Mouse (Mus musculus) ovary, postnatal 36 days (tissue): ENCODE results near the gene Msi1.

Source experiments
- DNase-seq: peaks from one replicate; pipeline ENCODE4 v3.0.0; 2022; ENCODE audit warnings: low spot score, mixed read lengths

Gene Msi1

DNA sequence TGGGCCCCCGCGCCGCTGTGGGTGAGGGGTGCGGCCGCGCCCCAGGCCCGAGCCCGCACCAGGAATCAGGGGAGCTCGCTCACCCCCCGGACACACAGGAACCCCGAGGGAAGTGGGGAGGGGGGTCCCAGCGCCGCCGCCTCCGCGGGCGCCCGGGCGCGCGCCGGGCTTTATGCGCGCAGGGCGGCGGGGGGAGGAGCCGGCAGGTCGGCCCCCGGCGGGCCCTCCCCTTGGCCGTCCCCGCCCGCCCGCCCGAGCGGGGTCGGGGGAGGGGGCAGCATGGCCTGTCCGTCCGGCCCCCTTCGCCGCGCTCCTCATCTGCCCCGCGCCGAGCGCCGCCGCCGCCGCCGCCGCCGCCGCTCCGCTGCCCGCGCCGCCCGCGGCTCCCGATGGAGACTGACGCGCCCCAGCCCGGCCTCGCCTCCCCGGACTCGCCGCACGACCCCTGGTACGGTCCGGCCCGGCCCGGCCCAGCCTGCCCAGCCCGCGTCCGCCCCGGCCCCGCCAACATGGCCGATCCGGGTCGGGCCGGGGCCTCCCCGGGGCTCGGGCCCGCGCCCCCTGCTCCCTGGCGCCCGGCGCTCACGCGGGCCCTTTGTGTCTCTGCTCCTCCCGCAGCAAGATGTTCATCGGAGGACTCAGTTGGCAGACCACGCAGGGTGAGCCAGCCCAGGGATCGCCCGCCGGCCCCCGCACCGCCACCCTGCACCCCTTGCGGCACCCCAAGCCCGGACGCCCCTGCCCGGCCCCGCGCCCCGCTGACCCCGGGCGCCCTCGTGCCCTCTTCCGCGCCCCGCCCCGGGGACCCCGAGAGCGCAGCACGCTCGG, at the start of gene Msi1:
TSS of gene Msi1 (plus strand) at position 241 of the 828 bp plus-strand sequence.
- peak; percentile 66 for DNase-seq

DNA sequence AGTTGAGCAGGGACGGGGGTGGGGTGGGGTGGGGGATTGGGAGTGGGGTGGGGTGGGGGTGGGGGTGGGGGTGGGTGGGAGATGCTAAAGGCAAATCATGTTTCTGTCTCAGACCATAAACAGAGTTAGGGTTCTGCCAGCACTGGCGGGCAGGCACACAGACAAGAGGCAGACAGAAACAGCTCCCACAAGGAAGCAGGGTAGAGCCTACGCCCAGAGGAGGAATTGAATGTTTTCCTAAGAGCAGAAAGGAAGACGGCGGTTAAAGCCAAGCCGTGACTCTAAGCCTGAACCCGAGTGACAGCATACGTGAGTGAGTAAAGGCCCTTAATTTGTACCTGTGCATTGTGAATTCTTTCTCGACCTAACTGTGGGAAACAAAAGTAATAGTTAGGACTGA, 37.5 kb upstream of the Msi1 start:
- no peak for DNase-seq

DNA sequence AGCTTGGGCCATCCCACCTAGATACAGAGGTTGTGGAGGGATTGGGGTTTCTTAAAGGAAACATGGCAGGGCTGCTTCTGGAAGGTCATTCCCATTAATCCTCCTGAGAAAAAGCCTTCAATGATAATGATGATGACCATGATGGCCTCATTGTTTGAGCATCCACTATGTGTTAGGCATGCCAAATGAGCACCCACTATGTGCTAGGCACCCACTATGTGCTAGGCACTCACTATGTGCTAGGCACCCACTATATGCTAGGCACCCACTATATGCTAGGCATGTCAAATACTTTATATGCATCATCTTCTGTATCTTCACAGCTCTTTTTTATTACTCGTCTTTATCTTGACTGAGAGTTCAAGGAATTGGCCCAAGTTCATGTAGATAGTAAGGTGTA, 36.4 kb upstream of the Msi1 start:
- no peak for DNase-seq

DNA sequence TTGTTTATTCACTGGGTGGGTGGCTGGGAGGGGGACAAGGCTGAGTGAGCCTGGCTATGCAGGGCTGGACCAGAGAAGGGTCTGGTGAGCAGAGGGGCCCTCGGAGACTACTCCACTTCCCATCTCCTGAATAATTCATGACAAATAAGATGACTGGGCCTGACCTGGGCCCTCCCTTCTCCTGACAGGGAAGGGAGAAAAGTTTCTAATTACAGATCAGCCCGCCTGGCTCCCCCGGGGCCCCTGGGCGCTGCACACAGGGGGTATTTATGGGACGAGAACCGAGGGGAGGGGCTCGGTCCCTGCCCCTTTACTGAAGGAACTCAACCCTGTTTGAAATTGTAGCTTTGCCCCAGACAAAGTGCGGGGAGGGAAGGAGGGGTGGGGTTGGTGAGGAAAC, 35.2 kb upstream of the Msi1 start:
- no peak for DNase-seq

DNA sequence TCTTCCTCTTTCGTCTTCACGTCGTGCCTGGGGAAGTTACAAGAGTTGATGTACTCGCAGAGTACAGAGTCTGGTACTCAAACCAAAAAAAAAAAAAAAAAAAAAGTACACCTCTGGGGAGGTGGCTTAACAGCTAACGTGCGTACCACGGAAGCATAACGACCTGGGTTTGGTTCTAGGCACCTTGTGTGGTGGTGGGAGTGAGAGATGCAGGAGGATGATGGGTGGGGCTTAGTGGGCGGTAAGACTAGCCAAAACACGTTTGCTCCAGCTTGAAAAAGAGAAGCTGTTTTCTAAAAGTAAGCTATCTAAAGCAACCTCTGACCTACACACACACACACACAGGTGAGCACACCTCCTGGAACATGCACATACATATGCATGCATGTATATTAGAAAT, 34.6 kb upstream of the Msi1 start:
- DNase-seq: no peak

DNA sequence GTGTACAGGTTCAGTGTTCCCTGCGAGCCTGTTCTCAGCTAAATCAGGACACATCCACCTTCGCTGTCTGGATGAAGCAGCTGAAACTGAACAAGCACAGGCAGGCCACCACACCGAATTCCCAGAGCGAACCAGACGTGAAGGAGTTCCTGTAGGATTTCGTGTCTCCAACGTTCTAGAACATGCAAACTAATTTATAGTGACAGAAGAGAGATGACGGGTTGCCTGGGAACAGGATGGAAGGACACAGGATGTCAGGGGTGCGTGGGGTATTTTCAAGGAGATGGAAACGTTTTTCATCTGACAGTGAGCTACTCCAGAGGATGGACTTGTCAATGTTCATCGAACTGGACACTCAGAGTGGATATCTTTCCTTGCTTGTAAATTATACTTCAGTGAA, 32.7 kb upstream of the Msi1 start:
- no peak for DNase-seq

DNA sequence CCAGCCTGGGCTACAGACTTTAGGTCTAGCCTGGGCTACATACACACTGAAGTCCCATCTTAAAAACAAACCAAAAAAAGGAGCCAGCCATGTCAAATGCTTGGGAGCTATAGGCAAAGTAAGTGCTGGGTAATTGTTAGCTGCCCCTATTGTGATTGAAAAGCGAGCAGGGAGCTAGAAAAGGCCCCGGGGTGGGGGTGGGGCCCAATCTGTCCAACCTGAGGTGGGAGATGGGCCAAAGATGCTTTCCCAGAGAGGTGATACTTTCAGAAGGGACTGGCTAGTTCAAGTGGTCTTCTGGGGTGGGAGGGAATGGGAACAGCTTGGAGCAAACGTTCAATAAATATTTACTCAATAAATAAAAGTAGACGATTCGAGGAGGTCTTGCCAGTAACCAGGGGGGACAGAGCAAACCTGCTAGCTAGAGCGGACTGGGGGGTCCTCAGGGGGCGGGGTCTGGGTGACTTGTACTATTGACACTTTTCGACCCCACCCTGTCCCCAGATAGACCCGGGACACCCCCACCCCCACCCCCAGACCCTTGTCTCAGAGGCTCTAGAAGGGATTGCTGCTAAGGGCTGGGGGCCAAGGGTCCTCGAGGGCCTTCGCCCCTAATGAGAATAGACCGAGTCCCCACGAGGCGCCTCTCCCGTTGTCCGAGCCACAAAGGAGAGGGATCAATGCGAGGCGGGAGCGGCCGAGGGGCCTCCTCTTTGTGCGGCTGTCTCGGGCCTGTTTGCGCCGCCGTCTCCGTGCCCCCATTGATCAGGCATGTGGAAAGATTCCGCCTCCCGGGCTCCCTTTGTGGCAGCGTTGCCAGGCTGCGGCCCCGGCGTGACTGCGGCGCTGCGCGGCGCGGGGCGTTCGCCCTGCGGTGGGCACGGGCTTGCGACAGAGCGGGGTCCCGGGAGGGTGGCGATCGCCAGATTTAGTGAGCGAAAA, 31.3 kb upstream of the Msi1 start:
- DNase-seq: peak; percentile 43

DNA sequence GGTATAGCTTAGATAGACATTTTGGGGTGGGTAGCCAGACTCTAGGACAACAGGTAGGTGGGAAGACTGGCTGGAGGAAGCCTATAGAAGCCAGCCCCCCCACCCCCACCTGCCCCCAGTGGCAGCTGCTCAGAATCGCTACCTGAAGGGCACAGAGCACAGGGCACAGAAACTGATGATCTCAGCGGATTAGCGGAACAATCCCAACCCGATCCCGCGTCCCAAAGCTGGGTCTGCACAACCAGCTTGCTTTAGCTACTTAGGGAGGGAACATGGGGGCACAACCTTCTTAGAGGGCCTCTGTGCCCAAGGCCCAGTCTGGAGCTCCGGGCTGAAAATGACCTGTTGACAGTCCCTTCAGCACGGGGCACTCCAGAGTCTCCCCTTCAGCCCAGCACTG, 27.3 kb upstream of the Msi1 start:
- DNase-seq: no peak

DNA sequence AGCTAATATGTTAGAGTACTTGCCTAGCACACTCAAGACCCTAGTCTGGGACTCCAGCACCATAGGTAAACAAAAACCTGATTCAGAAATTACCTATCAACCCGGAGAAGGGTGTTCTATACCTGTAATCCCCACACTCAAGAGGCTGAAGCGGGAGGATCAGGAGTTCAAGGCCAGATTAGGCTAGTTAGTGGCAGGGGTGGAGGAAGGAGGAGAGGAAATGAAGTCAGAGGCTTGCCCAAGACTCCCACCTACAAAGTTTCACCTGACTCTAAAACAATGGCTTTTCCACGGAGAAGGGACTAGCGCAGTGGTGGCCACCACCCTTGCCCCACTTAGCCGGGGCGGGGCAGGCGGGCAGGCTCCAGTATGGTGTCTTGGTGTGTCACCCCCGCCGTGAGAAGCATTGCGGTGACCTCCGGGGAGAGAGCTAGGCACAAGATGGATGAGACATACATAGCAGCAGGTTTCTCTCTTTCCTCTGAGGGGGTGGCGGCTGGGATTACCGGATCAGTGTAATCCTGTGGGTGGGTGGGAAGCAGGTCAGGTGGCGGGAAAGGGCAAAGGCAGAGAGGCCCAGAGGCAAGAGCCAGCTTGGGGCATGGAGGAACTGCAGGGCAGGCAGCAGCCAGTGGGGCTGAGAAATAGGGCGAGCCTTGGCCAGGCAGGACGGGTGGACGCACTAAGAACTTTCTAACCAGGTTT, 25.8 kb upstream of the Msi1 start:
- no peak for DNase-seq

DNA sequence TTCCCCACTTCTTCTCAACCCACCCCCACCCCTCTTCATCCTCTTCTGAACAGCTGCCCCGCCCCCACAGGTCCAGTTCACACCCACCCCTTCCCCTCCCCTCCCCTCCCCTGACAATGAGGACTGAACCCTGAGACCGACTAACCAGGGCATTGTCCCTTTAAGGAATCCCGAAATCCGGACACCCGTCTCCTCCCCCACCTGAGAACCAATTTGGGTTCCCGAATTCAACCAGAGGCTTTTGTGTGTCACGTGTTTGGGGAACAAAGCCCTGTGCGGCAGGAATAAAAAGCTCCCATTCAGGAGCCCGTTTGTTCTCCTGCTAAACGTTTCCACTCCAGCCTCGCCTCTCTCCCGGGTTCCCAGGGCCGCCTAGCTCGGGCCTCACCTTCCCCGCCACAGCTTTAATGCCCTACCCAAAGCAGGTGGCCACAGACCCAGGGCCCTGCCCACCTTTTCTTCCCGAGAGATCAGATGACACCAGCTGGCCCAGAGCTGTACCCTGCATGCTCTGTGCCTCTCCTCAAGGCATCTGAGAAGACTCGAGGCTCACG, 25.1 kb upstream of the Msi1 start:
- no peak for DNase-seq

DNA sequence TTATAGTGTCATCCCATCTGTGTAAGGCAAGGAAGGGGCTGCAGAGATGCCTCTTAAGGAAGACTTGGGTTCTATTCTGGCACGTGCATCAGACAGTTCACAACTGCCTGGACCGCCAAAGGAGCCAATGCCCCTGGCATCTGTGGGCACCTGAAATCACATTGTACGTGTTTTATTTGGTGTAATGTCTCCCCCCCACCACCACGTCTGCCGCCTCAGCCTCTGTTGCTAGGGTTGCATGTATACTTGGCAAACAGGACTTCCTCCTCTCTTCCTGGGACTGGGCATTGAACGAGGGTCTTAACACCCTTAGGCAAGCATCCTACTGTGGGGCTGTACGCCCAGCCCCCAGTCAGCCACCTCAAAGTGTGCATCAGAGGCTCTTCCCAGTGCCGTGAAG, 24.2 kb upstream of the Msi1 start:
- DNase-seq: no peak

DNA sequence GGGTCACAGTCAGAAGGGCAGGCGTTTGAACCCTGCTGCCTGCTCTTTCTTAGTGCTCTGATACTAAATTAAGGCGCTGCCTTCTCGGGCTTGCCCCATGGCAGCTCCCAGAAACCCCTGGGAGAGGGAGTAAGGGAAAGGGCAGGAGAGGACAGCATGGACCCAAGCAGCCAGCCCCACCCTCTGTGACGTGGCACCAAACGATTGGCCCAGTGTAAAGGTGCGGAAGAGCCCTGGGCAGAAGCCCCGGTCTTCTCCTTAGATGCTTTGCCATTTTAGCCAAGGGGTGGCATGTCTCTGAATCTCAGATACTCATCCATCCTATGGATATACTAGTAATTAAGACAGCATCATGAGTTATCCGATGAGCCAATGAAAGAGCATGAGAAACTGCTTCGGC, 21.3 kb upstream of the Msi1 start:
- peak; percentile 37 for DNase-seq

DNA sequence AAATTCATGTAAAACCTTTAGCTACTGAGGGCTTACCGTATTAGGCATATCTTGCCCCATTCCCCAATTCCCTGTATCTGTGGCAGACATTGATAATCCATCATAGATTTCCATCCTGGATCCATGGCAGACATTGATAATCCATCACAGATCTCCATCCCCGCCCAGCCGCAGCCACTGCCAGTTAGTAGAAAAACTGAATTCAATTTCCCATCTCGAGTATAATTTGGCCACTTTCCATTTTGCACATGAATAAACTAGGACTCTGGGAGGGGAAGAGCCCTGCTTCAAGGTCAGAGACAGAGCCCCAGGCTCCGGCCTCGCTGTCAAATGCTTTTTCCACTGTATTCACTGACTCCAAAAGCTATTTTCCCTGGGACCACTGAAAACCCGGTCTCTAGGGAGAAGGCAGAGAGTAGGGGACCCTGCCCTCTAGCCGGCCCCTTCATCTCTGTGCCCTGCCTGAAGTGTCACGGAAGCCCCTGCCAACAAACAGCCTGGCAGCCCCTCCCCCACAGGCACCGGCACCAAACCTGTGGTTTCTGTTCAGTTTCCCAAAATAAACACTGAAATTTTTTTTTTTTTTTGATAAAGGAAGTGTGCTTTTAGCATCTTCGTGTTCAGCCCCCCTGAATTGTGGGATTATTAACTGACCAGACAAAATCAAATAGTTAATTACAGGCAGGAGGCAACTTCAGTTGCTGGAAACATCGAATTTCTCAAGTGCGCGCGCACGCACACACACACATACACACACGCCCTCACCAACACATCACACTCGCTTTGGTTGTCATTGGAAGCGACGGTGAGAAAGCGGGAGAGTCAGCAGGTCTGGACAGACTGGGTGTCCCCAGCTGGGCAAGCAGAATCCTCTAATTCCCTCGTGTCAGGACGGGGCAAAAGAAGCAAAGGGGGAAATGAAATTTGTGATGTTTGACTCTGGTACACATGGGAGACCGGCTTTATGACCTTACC, 14.0 kb upstream of the Msi1 start:
- peak; percentile 25 for DNase-seq

DNA sequence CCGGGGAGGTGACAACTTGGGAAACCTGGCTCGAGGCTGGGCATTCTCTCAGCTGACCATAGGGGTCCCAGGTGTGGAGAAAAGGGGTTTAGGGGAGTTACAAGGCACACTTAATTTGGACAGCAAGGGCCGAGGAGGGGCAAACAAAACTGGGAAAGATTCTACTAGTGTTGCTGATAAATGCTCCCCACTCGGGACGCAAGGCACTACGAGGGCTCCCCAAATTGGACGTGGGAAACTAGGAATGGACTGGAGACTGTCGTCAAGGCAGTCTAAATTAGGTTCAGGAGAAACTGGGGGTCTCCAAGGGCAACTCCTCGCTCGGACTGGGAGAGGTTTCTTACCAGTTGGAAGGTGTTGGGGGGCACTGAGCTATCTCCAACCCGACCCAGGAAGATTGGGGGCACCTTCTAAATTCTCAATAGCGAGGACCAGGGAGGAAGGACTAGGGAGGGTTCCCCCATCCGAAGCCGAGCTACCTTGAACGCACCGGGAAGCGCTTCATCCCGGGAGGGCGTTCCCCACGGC, 504 bp upstream of the Msi1 start:
- DNase-seq: no peak

DNA sequence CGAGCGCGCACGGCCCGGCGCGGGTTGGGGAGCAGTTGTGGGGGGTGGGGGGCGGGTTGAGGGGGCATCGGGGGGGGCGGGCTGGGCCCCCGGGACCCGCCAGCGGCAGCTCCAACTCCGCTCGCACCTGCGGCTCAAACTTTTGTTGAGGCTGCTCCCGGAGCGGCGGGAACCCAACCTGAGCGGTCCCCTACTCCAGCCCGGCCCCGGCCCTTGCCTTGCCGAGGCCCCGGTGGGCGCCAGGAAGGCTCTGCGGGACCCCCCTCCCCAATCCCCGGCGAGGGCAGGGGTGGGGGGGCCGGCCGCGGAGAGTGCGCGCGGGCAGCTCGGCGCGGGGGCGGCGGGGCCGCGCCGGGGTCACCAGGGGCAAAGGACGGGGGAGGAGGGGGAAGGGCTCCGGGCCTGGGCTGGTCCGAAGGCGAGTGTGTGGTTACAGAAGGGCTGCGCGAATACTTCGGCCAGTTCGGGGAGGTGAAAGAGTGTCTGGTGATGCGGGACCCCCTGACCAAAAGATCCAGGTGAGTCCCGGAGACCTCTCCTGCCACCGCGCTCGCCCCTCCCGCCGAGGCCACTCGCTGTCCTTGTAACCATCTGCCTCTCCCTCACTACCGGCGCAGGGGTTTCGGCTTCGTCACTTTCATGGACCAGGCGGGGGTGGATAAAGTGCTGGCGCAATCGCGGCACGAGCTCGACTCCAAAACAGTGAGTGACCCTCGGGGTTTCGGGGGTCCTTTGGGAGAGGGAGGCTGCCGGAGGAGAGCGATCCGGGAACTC, 975 bp downstream of the Msi1 start:
- peak; percentile 40 for DNase-seq

DNA sequence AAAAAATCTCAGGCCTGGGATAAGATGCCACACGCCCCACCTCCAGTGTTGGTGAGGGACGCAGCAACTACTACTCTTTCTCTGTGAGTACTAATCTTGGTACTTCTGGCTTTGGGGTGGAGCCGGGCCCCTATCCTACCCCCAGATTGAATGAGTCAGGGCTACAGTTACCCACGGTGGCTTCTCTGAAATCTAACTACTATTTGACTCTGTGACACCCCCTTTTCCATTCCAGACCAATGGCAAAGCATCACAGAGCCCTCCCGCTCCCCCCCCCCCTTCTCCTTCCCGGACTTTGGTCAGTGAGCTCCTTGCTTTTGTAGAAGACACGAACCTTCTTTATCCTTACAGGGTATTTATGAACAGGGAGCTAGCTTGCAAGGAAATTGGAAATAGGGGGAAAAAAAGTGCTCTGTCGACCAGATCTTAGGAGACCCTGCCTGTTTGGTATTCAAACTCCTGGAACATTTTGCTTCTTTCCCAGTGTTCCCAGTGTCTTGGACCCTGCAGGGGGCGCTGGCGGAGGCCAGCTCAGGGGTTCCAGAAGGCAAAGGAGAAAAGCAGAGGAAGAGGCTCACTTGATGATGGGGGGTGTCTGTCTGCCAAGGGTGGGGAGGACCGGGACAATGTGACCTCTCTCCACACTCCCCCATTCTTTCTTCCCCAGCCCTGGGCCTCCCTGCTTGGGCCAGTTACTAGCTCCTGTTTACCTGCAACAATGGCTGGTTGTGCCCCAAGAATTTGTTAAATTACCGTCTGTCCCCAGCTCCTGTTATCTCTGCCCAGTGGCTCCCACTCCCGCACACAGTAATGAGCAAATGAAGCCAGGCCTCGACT, 1.9 kb downstream of the Msi1 start:
- peak; percentile 55 for DNase-seq

DNA sequence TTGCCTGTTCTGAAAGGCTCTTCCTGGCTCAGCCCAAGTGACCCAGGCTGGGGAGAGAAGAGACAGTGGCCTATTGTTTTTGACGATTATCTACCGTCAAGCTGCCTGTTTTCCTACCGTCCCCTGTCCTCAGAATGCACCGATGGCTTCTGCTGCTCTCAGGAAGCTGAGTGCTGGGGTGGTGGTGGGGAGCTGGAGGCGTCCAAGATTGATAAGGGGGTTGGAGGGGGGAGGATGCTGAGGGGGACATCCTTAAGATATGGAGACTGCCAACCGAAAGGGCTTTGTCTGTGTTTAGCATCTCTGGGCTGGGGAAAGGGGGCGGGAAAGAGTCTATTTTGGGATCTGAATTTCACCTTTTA, 2.5 kb downstream of the Msi1 start:
- no peak for DNase-seq

DNA sequence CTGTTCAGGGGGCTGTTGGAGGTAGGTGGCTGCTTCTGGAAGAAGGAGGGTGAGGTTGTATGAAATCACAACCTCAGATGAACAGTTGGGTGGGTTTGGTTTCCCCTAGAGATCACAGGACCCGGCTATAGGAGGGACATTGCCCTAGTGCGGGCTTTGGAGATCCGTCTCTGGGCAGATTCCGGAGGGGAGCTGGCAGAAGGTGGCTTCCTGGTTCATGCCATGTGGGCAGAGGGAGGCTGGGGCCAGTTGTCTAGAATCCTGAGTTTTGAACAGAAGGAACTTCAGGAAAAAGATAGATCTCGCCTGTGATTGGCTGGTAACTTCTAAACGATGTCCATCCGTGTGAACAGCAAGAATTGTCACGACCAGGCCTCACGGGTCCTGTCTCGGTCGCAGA, 3.0 kb downstream of the Msi1 start:
- no peak for DNase-seq

DNA sequence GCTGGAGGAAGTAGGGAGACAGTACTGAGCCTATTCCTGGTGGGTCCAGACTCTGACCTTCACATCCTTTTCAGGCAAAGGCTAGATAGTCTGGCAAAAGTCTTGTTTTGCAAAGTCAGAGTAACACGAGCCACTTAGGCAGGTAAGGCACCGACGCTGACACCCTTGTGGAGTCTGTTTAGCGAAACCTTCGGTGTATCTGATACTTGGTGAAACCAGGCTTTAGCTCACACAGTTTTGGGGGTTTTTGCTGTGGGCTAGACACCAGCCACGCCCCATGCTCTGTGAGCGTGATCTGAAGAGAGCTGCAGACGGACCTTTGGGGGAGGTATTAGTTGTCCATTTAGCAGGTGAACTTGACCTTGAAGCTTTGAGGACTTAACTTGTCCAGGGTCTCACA, 3.8 kb downstream of the Msi1 start:
- DNase-seq: no peak
